Mouse (Mus musculus) embryo, embryonic 11 days (tissue): ENCODE measurements around the gene Zfp281.

Experiments used
- DNase-seq: peaks from one replicate; pipeline ENCODE4 v3.0.0-alpha.2; 2015

Gene Zfp281

GRCm38 (mm10) chr1:136624146-136625018, at the start of gene Zfp281:
Zfp281 (plus strand) TSS chr1:136624901.
- DNase-seq: peak; percentile 100

GRCm38 (mm10) chr1:136577890-136578663, 46.6 kb upstream of the Zfp281 start:
- peak; percentile 56 for DNase-seq

DNA sequence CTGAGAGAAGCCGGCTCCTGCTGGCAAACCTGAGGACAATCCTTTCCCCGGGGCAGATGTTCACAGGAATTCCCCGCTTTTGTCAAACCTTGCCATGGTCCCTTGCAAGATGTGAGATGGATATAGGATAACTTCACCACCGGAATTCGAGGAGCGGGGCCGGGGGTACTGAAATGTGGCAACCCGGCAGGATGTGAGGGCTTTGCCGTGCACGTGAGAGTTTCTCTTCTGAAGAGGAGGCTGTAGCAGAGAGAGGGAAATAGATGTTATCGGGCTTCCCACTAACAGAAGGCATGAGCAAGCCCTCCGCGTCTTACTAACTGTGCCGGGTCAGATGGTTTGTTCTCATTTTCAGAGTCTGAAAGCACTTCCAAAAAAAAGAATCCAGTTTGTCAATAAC, 45.3 kb upstream of the Zfp281 start:
- no peak for DNase-seq

- DNase-seq: no peak
These were observed 44.4 kb upstream of the Zfp281 start for GRCm38 (mm10) chr1:136580266-136580665.

GRCm38 (mm10) chr1:136581841-136582240, 42.9 kb upstream of the Zfp281 start:
- no peak for DNase-seq

GRCm38 (mm10) chr1:136587761-136588405, 36.8 kb upstream of the Zfp281 start:
- no peak for DNase-seq

- peak; percentile 72 for DNase-seq
These were observed 35.8 kb upstream of the Zfp281 start for GRCm38 (mm10) chr1:136588908-136589307.

DNA sequence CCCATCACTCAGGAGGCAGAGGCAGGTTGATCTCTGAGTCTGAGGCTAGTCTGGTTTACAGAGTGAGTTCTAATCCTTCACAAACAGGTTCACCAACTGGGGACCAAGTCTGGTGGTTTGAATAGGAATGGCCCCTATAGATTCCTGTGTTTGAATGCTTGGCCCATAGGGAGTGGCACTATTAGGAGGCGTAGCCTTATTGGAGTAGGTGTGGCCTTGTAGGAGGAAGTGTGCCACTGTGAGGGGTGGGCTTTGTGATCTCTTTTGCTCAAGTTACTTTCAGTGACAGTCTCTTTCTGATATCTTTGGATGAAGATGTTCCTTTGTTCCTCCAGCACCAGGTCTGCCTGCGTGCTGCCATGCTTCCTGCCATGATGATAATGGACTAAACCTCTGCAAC, 32.0 kb upstream of the Zfp281 start:
- no peak for DNase-seq

DNA sequence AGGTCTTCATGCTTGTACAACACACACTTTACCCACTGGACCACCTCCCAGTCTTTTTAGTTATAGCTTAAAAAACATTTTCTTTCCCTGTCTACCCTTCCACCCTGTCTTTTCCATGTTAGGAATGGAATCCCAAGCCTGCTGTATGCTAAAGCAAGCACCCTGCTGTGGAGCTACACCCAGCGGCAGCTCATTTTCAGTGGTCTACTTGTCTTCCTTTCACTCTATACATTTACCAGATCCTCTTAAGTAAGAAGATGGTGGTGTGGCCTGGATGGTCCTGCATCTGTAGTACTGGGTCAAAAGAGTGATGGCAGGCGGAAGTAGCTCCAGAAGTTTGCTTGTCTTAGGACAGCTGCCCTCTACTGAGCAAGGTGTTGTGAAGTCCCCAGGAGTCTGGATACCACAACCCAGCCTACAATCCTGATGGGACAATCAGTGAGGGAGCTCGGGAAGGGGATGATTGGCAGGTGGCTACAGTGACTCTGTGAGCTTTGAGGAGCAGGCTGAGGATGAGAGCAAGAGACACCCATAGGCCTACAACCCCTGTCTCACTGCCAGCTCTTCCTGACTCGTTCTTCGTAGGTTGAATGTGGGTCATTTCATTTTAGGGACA, 30.4 kb upstream of the Zfp281 start:
- no peak for DNase-seq

DNA sequence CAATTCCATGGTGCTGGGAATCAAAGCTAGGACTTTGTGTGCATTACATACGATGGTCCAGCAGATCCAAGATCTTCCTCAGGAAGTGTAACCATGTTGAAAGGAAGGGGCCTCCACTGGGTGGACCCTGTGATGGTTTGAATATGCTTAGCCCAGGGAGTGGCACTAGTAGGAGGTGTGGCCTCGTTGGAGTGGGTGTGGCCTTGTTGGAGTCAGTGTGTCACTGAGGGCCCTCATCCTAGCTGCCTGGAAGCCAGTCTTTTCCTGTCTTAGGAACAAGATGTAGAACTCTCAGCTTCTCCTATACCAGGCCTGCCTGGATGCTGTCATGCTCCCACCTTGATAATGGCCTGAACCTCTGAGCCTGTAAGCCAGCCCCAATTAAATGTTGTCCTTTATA, 27.9 kb upstream of the Zfp281 start:
- no peak for DNase-seq

DNA sequence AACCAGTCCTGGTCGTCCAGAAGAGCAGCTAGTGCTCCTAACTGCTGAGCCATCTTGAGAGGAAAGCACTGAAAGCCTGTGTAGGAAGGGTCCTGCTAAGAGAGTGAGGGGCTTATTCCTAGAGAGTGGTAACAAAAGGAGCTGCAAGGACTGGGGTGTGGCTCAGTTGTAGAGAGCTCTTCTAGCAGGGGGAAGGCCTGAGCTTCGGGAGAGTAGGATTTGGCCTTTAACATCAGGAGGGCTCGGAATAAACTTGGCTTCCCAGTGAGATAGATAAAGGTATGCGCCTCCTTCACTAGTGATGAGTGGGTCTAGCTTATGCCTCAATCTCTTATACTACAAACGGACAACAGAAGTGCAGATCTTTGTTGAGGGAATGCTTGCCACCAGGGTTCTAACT, 26.4 kb upstream of the Zfp281 start:
- DNase-seq: no peak

GRCm38 (mm10) chr1:136600067-136600466, 24.6 kb upstream of the Zfp281 start:
- no peak for DNase-seq

- no peak for DNase-seq
These were observed 23.9 kb upstream of the Zfp281 start for GRCm38 (mm10) chr1:136600647-136601345.

GRCm38 (mm10) chr1:136601346-136601888, 23.3 kb upstream of the Zfp281 start:
- DNase-seq: no peak

- DNase-seq: no peak
These were observed 22.4 kb upstream of the Zfp281 start for GRCm38 (mm10) chr1:136602303-136602702.

- DNase-seq: no peak
These were observed 20.5 kb upstream of the Zfp281 start for GRCm38 (mm10) chr1:136604190-136604589.

DNA sequence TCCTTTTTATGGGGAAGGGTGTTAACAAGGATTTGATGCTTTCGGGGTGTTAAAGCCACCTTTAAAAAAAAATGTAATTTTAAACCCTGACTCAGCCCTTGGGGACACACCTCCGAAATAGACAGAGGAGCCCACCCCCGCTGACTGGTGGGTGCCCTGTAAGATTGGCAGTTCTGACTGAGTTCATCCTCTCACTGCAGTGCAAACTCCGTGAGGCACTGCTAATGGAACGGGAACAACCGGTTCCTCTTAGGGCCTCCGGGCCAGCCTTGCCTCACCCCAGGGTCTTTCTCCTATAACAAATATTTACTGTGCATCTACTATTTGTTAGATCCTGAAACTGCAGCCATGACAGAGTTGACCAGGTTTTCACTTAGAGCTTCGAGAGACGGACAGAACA, 18.9 kb upstream of the Zfp281 start:
- DNase-seq: no peak

GRCm38 (mm10) chr1:136606278-136606677, 18.4 kb upstream of the Zfp281 start:
- DNase-seq: no peak

GRCm38 (mm10) chr1:136608339-136609261, 16.1 kb upstream of the Zfp281 start:
- DNase-seq: no peak

- DNase-seq: no peak
These were observed 12.9 kb upstream of the Zfp281 start for GRCm38 (mm10) chr1:136611803-136612202.

DNA sequence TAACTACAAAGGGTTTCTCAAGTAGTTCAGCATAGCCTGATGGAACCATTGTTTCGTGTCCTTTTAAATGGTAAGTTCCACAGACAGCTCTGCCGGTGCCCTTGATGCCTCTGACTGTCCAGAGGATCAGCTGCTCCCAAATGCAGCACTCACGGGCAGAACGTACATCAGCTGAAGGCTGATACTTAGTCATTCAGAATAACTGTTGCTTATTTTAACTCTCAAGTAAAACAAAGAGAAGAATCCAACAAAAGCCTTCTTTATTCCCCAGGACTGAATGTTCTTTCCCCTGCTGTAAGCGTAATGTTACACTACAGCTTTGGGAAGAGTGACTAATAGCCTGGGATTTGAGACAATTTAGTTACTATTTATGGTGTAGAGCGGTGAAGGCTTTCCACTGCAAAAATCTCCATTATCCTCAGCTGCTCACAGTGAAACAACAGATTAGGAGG, 11.4 kb upstream of the Zfp281 start:
- DNase-seq: no peak
